Mouse (Mus musculus): ENCODE measurements at regions not wholly inside any gene's neighbourhood (a gene's known extent, or its start where the extent isn't known, plus 50 kb on each side); places are given as distances from the start of the nearest gene placed in this dataset.

GRCm38 (mm10) chr13:25451357-25451861, 181.1 kb upstream of the Nrsn1 start:
- no peak overlapping the region for H3K27ac ChIP-seq
- H3K4me1 ChIP-seq = no peaks in the 10 kb centered on the region
- H3K4me3 ChIP-seq = no peak overlapping the region
- no peaks in the 10 kb centered on the region for H3K27me3 ChIP-seq (ENCODE audit: low read depth, poor library complexity, severe bottlenecking)
- no peaks in the 10 kb centered on the region for H3K36me3 ChIP-seq
- 53% methylated on average over 13 of the region's 13 CpGs for WGBS
- DNase-seq (ENCODE audit: low spot score) = no peak
- no peaks in the 10 kb centered on the region for H3K9me3 ChIP-seq (replicated peaks)

- Histone ChIP-seq H3K27me3 (ENCODE audit: low read depth, poor library complexity, severe bottlenecking) (no peaks in the 10 kb centered on the region), H3K4me1 (peaks cover 5% of the 10 kb centered on the region; the same call in 1 of the 2 replicates), H3K36me3 (no peaks in the 10 kb centered on the region), H3K4me3 (no peak overlapping the region), H3K27ac (no peak overlapping the region), H3K9me3 (replicated peaks) (no peaks in the 10 kb centered on the region)
- whole genome bisulfite sequencing = 83% methylated on average over 6 of the region's 6 CpGs
- DNase-seq (ENCODE audit: low spot score) = no peak
Measured at GRCm38 (mm10) chr13:25429701-25430418, 159.6 kb upstream of the Nrsn1 start.

GRCm38 (mm10) chr13:25403182-25403795, 133.0 kb upstream of the Nrsn1 start:
- no peaks in the 10 kb centered on the region for H3K9me3 ChIP-seq (replicated peaks)
- H3K27me3 ChIP-seq (ENCODE audit: low read depth, poor library complexity, severe bottlenecking) = no peaks in the 10 kb centered on the region
- no peak overlapping the region for H3K4me3 ChIP-seq
- DNase-seq (ENCODE audit: low spot score) = no peak
- WGBS = 75% methylated on average over 3 of the region's 3 CpGs
- peaks cover 9% of the 10 kb centered on the region; the same call in 1 of the 2 replicates for H3K4me1 ChIP-seq
- no peak overlapping the region for H3K27ac ChIP-seq
- H3K36me3 ChIP-seq = no peaks in the 10 kb centered on the region

- 44% methylated on average over 2 of the region's 2 CpGs for WGBS
- Histone ChIP-seq H3K36me3 (no peaks in the 10 kb centered on the region), H3K9me3 (replicated peaks) (no peaks in the 10 kb centered on the region), H3K27me3 (ENCODE audit: low read depth, poor library complexity, severe bottlenecking) (no peaks in the 10 kb centered on the region), H3K4me1 (peaks cover 9% of the 10 kb centered on the region; the same call in 1 of the 2 replicates), H3K4me3 (no peak overlapping the region), H3K27ac (no peak overlapping the region)
- no peak for DNase-seq (ENCODE audit: low spot score)
Measured at GRCm38 (mm10) chr13:25402691-25403090, 132.4 kb upstream of the Nrsn1 start.

- Histone ChIP-seq H3K9me3 (replicated peaks) (no peaks in the 10 kb centered on the region), H3K36me3 (no peaks in the 10 kb centered on the region), H3K27me3 (ENCODE audit: low read depth, poor library complexity, severe bottlenecking) (no peaks in the 10 kb centered on the region), H3K4me1 (peaks cover 9% of the 10 kb centered on the region; the same call in 1 of the 2 replicates), H3K4me3 (no peak overlapping the region), H3K27ac (no peak overlapping the region)
- 68% methylated on average over 9 of the region's 9 CpGs for WGBS
- no peak for DNase-seq (ENCODE audit: low spot score)
Measured at GRCm38 (mm10) chr13:25401936-25402504, 131.7 kb upstream of the Nrsn1 start.

GRCm38 (mm10) chr13:25392770-25393290, 122.5 kb upstream of the Nrsn1 start:
- 49% methylated on average over 5 of the region's 5 CpGs for WGBS
- no peaks in the 10 kb centered on the region for H3K36me3 ChIP-seq
- no peak overlapping the region for H3K4me3 ChIP-seq
- no peak overlapping the region; the same call in 1 of the 2 replicates for H3K27ac ChIP-seq
- DNase-seq (ENCODE audit: low spot score) = no peak
- H3K4me1 ChIP-seq = peaks cover 6% of the 10 kb centered on the region; the same call in 1 of the 2 replicates
- no peaks in the 10 kb centered on the region for H3K9me3 ChIP-seq (replicated peaks)
- H3K27me3 ChIP-seq (ENCODE audit: low read depth, poor library complexity, severe bottlenecking) = no peaks in the 10 kb centered on the region

- no peak for DNase-seq (ENCODE audit: low spot score)
- no peak overlapping the region for H3K27ac ChIP-seq
- no peak overlapping the region for H3K4me3 ChIP-seq
- 72% methylated on average over 4 of the region's 4 CpGs for WGBS
- H3K9me3 ChIP-seq (replicated peaks) = no peaks in the 10 kb centered on the region
- no peaks in the 10 kb centered on the region for H3K27me3 ChIP-seq (ENCODE audit: low read depth, poor library complexity, severe bottlenecking)
- peaks cover 4% of the 10 kb centered on the region; the same call in 1 of the 2 replicates for H3K4me1 ChIP-seq
- no peaks in the 10 kb centered on the region for H3K36me3 ChIP-seq
Measured at GRCm38 (mm10) chr13:25362627-25362967, 92.3 kb upstream of the Nrsn1 start.

- H3K9me3 ChIP-seq (replicated peaks) = no peaks in the 10 kb centered on the region
- H3K4me3 ChIP-seq = no peak overlapping the region
- no peak for DNase-seq (ENCODE audit: low spot score)
- H3K27ac ChIP-seq = no peak overlapping the region
- H3K4me1 ChIP-seq = no peaks in the 10 kb centered on the region
- WGBS = 81% methylated on average over 7 of the region's 7 CpGs
- no peaks in the 10 kb centered on the region for H3K36me3 ChIP-seq
- no peaks in the 10 kb centered on the region for H3K27me3 ChIP-seq (ENCODE audit: low read depth, poor library complexity, severe bottlenecking)
Measured at GRCm38 (mm10) chr13:25361850-25362626, 91.7 kb upstream of the Nrsn1 start.

- Histone ChIP-seq H3K9me3 (replicated peaks) (no peaks in the 10 kb centered on the region), H3K36me3 (no peaks in the 10 kb centered on the region), H3K4me1 (no peaks in the 10 kb centered on the region), H3K4me3 (no peak overlapping the region), H3K27me3 (ENCODE audit: low read depth, poor library complexity, severe bottlenecking) (no peaks in the 10 kb centered on the region), H3K27ac (no peak overlapping the region)
- 56% methylated on average over 5 of the region's 5 CpGs for WGBS
- DNase-seq (ENCODE audit: low spot score) = no peak
Measured at GRCm38 (mm10) chr13:25347558-25347957, 77.3 kb upstream of the Nrsn1 start.

GRCm38 (mm10) chr13:25343309-25343708, 73.0 kb upstream of the Nrsn1 start:
- Histone ChIP-seq H3K4me1 (no peaks in the 10 kb centered on the region), H3K4me3 (no peak overlapping the region), H3K27ac (no peak overlapping the region), H3K9me3 (replicated peaks) (no peaks in the 10 kb centered on the region), H3K36me3 (no peaks in the 10 kb centered on the region), H3K27me3 (ENCODE audit: low read depth, poor library complexity, severe bottlenecking) (no peaks in the 10 kb centered on the region)
- DNase-seq (ENCODE audit: low spot score) = no peak
- WGBS = 90% methylated on average over 6 of the region's 6 CpGs

- no peaks in the 10 kb centered on the region for H3K27me3 ChIP-seq (ENCODE audit: low read depth, poor library complexity, severe bottlenecking)
- H3K9me3 ChIP-seq (replicated peaks) = no peaks in the 10 kb centered on the region
- WGBS = 80% methylated on average over 1 of the region's 1 CpGs
- no peak for DNase-seq (ENCODE audit: low spot score)
- H3K4me3 ChIP-seq = no peak overlapping the region
- no peaks in the 10 kb centered on the region for H3K36me3 ChIP-seq
- no peaks in the 10 kb centered on the region for H3K4me1 ChIP-seq
- H3K27ac ChIP-seq = no peak overlapping the region
Measured at GRCm38 (mm10) chr13:25341826-25342225, 71.5 kb upstream of the Nrsn1 start.

- Histone ChIP-seq H3K4me1 (no peaks in the 10 kb centered on the region), H3K4me3 (no peak overlapping the region), H3K36me3 (no peaks in the 10 kb centered on the region), H3K9me3 (replicated peaks) (no peaks in the 10 kb centered on the region), H3K27ac (no peak overlapping the region), H3K27me3 (ENCODE audit: low read depth, poor library complexity, severe bottlenecking) (no peaks in the 10 kb centered on the region)
- no peak for DNase-seq (ENCODE audit: low spot score)
- 86% methylated on average over 1 of the region's 1 CpGs for WGBS
Measured at GRCm38 (mm10) chr13:25333803-25334202, 63.5 kb upstream of the Nrsn1 start.

Measured in limb, embryonic 10.5 days (tissue).